Mouse (Mus musculus): Measurements from ENCODE around the gene Amhr2.

DNA sequence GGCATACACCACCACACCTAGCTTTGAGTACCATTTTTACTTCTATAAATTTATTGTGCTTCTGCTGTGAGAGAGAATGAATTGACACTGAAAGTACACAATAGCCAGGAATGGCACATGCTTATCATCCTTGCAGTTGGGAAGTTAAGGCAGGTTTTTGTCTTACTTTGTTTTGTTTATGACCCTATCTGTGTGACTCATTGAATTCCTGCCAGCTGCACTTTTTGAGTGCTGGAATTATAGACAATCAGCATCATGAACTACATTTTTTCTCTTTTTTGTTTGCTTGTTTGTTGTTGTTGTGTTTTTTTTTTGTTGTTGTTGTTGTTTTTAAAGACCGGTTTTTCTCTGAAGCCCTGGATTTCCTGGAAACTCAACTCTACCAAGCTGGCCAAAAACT lies 24.2 kb upstream of the Amhr2 start:
- TF ChIP-seq CTCF (IDR thresholded peaks at IDR 0.05; ENCODE audit: low read depth) (no peak), EP300 (IDR thresholded peaks at IDR 0.05; ENCODE audit: low read depth) (no peak)
